Mouse (Mus musculus) G1E (cell line): ENCODE measurements around the gene Scarf1.

Experiments
- CTCF ChIP-seq: IDR thresholded peaks from 2 replicates; pipeline ENCODE4 v1.5.1; 2012; ENCODE audit warnings: low read depth, low read length, inconsistent platforms, mixed read lengths
- GATA1 ChIP-seq: IDR thresholded peaks from 2 replicates; pipeline ENCODE4 v1.6.1; 2012; ENCODE audit warnings: borderline replicate concordance, low read length, inconsistent platforms, mixed read lengths
- TAL1 ChIP-seq: conservative IDR thresholded peaks from 2 replicates; pipeline ENCODE4 v1.6.1; 2012; ENCODE audit warnings: low read depth, low read length, inconsistent platforms, mixed read lengths

DNA sequence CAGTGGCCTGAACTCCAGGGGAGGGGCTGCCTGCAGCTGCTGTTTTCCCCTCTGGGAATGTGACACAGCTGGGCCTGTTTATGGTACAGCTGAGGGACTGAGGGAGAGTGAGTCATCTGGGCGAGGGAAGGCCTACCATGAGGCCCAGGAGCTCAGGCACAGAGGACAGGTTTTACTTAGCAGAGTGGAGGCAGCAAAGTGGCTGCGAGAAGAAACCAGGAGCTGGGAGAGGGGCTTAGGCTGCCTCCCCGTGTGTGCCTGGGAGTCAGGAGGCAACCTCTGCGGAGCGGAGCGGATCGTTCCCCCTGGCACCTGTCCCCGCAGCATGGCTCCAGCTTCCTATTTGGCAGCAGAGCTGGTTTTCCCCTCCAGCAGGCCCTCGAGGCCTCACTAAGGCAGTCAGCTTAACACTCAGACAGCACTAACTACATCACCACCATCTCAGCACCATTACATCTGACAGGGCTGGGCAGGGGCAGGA lies 38.7 kb downstream of the Scarf1 start:
- TF ChIP-seq CTCF (no peak), TAL1 (no peak), GATA1 (no peak)
